Mouse (Mus musculus) kidney, postnatal 36 days (tissue): ENCODE results near the gene Ubp1.

ENCODE experiments used
- DNase-seq, 2 experiments: peaks; one replicate each; pipeline ENCODE4 v3.0.0; 2021 to 2022; ENCODE audit warnings: mixed read lengths in 2 of 2

The Ubp1 gene

DNA sequence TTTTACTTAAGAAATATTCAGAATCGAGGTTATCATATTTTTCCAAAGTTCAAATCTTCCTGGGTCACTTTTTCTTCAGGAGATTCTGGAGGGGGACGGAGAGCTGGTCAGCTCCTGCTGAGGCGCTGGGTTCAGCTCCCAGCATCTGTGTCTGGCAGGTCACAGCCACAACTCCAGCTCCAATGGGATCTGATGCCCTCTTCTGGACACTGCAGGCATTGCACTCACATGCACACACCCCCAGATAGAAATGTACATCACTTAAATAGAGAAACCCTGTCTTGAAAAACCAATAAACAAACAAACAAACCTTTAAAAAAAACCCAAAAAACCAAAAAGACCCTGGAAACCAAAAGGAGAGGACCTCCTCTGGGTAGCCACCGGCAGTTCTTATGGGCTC is 85.0 kb downstream of the Ubp1 start:
- peak in 1 of 2 experiments; percentile 69 for DNase-seq

DNA sequence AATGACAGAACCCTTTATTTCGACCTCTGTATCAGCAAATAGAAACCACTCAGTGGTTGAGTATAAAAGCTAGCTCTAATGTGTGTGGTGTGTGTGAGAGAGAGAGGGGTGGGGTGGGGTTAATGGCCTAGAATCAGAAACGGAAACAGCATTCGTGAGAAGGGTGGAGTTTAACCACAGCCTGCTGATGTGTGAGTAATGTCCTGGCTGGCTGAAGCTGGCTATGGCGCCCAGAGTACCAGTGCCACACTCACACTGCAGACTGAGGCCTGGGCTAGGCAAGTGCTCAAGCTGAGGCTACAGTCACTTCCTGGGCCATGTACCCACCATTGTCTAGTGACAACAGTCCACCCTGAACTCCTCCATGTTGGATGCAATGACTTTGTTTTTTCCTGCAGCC is 85.7 kb downstream of the Ubp1 start:
- DNase-seq, result no peak

DNA sequence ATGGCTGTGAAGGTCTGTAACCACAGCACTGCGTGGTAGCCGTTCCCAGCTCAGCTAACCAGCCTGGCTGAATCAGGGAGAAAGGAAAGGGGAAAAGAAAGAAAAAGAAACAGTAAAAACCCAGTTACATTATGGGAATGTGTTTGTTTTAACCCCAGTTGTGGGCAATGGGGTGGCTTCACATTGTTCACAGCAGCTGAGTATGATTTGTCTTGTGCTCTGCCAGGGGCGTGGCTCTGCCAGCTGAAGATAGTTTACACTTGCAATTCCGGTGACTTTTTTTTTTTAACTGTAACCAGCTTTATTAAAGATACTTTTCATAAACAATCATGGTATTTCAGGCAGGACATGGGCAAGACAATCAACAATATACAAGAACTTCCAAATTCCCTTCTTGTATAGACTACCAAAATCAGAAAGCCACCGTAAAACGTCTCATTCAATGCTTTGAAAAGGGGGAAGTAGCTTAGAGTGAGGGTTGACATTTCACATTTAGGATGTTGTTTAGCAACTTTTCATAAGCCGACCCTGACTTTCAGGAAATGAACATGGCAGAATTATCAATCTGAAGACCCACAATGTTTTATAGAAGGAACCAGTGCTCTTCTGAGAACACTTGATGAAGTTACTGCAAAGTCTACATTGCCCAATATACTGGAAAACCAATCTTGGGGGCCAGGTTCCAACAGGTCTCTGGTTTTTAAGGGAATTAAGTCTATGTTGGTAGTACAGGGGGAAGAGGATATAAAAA is 88.5 kb downstream of the Ubp1 start:
- no peak for DNase-seq

DNA sequence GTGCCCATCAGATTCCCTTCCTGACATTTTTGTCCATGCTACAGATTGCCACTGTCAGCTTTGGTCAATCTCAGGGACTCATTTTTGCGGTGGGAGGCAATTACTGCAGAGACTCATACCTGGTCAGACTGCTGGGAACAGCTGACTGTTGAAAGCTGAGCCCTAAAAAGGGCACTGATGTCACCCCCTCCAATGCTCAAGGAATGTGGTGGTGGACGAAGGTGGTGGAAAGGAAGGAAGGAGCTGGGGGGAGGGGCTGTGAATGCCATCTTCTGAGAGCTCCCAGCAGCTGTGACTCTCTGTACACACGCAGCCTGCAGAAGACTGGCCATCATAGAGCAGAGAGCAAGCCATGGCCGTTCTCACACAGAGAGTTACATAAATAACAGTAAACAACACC is 91.4 kb downstream of the Ubp1 start:
- DNase-seq, result no peak

DNA sequence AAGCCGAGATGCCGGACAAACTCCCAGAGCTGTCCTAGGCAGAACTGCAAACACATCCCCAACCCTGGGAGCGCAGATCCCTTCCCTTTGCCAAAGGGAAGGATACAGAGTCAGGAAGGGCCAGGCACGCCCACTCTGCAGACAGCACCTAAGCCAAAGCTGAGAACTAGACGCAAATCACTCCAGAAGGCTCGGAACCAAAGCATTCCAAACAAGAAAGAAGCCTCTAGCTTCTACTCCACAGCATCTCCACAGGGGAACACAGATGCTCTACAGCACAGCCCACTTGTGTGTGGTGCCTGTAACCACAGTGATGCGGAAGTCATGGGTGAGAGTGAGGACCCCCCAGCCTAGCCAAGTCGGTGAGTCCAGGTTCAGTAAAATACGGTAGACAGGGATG is 94.4 kb downstream of the Ubp1 start:
- no peak for DNase-seq

DNA sequence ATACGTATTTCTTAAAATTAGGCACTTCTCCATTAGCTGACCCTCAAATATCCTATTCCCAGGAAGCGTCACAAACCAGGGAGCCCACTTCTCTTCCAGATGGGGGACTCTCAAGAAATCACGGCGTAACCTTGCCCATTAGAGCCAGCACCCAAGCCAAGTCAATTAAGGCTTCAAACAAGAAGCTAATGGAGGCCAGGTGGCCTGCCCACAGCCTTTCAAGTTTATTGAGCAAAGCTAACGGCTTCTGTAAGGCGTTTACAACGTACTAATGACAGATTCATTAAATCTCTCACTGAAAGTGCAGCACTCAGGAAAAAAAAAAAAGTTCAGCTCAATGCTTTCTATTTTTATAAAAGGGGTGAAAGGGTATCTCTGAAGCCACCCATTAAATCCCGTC is 95.1 kb downstream of the Ubp1 start:
- DNase-seq, result no peak

DNA sequence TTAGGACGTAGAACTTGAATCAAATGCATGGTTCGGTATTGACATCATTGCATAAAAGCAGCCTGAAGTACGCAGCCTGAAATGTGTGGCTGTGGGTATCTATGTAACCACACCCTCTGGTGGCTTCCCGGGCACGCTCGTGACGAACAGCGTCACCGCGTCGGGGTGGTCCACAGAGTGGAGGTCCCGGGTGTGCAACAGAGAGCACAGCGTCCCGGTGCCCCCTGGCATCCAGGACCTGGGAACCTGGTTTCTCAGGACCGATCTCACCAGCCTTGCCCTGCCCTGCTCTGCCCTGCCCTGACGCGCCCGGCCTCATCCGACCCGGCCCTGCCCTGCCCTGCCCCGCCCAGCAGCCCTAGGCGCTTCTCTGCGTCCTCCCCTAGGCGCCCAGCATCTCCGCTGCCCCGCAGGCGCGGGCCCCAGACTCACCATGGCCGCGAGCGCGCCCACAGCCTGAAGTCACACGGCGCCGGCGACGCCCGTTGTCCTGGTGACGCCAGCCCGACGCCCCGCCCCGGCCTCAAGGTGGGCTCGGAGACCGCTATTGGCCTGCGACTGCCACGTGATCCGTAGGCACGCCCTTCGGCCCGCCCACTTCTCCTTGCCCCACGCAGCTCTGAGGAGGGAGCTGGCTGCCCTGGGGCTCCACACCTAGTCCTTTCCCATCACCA is 95.7 kb downstream of the Ubp1 start:
- DNase-seq, result peak; percentile 38 to 80
